Mouse (Mus musculus) ES-Bruce4 (cell line): ENCODE data around the gene Gm10065. TPM values are rescaled to one million over a fixed set of nuclear protein-coding genes. Genes with fewer than 3 reads are reported as not detected.

Experiments used
- H3K27ac ChIP-seq: 2 replicates; pipeline ENCODE4 v1.5.1; 2012; ENCODE audit warnings: low read length, inconsistent platforms; ENCODE audit not compliant: insufficient read depth
- H3K27me3 ChIP-seq: 2 replicates; pipeline ENCODE4 v1.6.1; 2012; ENCODE audit warnings: mild to moderate bottlenecking, low read length, inconsistent platforms; ENCODE audit not compliant: control insufficient read depth, poor library complexity, insufficient read depth, severe bottlenecking
- H3K36me3 ChIP-seq: 2 replicates; pipeline ENCODE4 v1.6.1; 2012; ENCODE audit warnings: inconsistent platforms, mild to moderate bottlenecking, low read length, moderate library complexity; ENCODE audit not compliant: control insufficient read depth, poor library complexity, insufficient read depth, severe bottlenecking
- H3K4me1 ChIP-seq: one replicate; pipeline ENCODE4 v1.8.1; 2011; ENCODE audit warnings: low read length; ENCODE audit not compliant: control insufficient read depth, insufficient read depth
- H3K4me3 ChIP-seq: 2 replicates; pipeline ENCODE4 v1.5.1; 2011; ENCODE audit warnings: low read depth, mild to moderate bottlenecking, low read length
- H3K9ac ChIP-seq: 2 replicates; pipeline ENCODE4 v1.6.1; 2012; ENCODE audit warnings: low read depth, mild to moderate bottlenecking, inconsistent platforms; ENCODE audit not compliant: poor library complexity, severe bottlenecking
- H3K9me3 ChIP-seq: replicated peaks from 2 replicates; pipeline ENCODE4 v1.6.1; 2012; ENCODE audit warnings: mild to moderate bottlenecking, low read length, inconsistent platforms; ENCODE audit not compliant: control insufficient read depth, poor library complexity, insufficient read depth, severe bottlenecking
- CTCF ChIP-seq: IDR thresholded peaks from one replicate; pipeline ENCODE4 v1.8.1; 2011; ENCODE audit warnings: low read depth, low read length
- EP300 ChIP-seq: IDR thresholded peaks from 2 replicates; pipeline ENCODE4 v1.6.1; 2011; ENCODE audit warnings: low read depth, low read length; ENCODE audit not compliant: insufficient read depth
- POLR2A ChIP-seq: IDR thresholded peaks from one replicate; pipeline ENCODE4 v1.8.1; 2011; ENCODE audit warnings: low read length; ENCODE audit not compliant: insufficient read depth
- polyA plus RNA-seq: library from polyadenylated mRNA; stranded (reverse); fragments of >200 nt; gene quantifications from 2 replicates; pipeline ENCODE4 v1.2.4, GENCODE M21; 2011; ENCODE audit warnings: low read depth; ENCODE audit not compliant: missing spikeins, insufficient read depth, insufficient read length

Gm10065 gene
- polyA plus RNA-seq, 1 experiment, result not detected

DNA sequence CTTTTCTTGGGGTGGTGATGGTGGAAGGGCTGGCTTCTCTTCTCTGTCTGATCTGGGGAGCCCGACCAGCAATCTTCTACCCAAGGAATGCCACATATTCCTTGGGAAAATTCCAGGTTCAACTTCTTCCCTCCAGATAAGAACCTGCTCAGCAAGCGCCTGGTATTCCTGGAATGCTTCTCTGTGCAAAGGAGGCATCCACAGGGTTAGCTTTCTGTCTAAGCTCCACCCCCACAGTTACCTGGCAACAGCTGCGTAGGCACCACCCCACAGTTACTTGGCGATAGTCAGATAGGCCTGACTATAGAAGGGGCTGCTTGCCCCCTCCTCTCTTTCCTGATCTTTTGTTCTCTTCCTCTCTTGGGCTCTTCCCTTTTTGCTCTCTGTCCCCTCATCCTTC lies 22.9 kb downstream of the Gm10065 start:
- Histone ChIP-seq H3K27ac (peak overlapping the region; percentile 46; the same call in 1 of the 2 replicates), H3K4me1 (no peaks in the 10 kb centered on the region), H3K9ac (no peak overlapping the region), H3K27me3 (no peaks in the 10 kb centered on the region), H3K36me3 (0 out of 2 replicates have a peak, but pooled peaks cover under 1% of the 10 kb centered on the region), H3K4me3 (no peak overlapping the region), H3K9me3 (no peaks in the 10 kb centered on the region)
- no peak for TF ChIP-seq EP300
- no peak for TF ChIP-seq POLR2A
- no peak for TF ChIP-seq CTCF

DNA sequence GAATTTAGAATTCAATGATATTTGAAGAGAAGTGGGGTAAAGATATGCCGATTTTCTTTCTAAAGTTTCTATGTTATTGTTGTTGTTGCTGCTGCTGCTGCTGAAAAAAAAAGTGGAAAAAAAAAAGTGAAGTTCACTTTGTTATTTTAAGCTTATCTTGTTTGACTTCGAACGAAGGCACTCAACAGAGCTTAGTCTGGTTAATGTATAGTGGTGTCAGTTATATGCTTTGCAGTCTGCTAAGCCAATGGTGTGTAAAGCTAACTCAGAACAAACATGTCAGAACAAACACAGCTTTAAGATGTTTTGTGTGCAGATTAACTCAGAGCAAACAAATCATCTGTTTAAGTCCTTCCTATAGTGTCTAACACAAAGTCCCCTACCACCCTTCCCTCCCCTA lies 25.1 kb downstream of the Gm10065 start:
- no peaks in the 10 kb centered on the region for H3K4me1 ChIP-seq
- H3K27me3 ChIP-seq, result no peaks in the 10 kb centered on the region
- no peaks in the 10 kb centered on the region for H3K9me3 ChIP-seq
- no peak overlapping the region for H3K9ac ChIP-seq
- H3K4me3 ChIP-seq, result no peak overlapping the region
- TF ChIP-seq EP300, result no peak
- no peak for TF ChIP-seq CTCF
- no peak for TF ChIP-seq POLR2A
- H3K27ac ChIP-seq, result no peak overlapping the region
- H3K36me3 ChIP-seq, result peaks cover 9% of the 10 kb centered on the region

GRCm38 (mm10) chr13:21453449-21453848 lies 25.8 kb downstream of the Gm10065 start, which contains the start of gene Zscan26:
Gene Zscan26, minus strand, starts transcription at chr13:21453730.
- no peaks in the 10 kb centered on the region for H3K9me3 ChIP-seq

DNA sequence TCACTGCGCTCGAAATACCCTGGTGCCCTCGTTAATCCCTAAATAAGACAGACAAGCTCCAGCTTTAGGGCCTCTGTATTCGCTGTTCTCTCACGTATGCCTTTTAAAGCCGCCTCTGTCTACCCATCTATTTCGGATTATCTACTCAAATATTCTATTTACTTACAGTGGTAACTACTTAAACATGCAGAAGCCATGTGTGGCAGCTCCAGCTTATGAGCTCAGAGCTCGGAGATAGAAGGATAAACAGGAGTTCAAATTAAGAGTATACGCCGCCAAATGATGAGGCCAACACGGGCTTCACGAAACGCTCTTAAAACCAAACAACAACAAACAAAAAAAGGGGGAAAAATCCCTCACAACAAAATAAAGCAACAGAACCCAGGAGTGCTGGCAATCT lies 26.2 kb downstream of the Gm10065 start:
- Histone ChIP-seq H3K4me1 (no peaks in the 10 kb centered on the region), H3K9me3 (no peaks in the 10 kb centered on the region), H3K27ac (no peak overlapping the region), H3K9ac (peak overlapping the region; percentile 71), H3K4me3 (peak overlapping the region; percentile 100), H3K27me3 (no peaks in the 10 kb centered on the region), H3K36me3 (peaks cover 14% of the 10 kb centered on the region)
- TF ChIP-seq POLR2A (no peak), EP300 (no peak), CTCF (no peak)

More at GRCm38 (mm10) chr13:21453449-21453848, 25.8 kb downstream of the Gm10065 start, which contains the start of gene Zscan26:
- Histone ChIP-seq H3K4me1 (no peaks in the 10 kb centered on the region), H3K27me3 (no peaks in the 10 kb centered on the region), H3K4me3 (peak within 1 kb of the TSS; percentile 100), H3K9ac (peak within 1 kb of the TSS; percentile 71), H3K36me3 (peaks cover 11% of the 10 kb centered on the region), H3K27ac (no peak within 1 kb of the TSS)
- TF ChIP-seq CTCF (no peak), EP300 (0 out of 2 replicates have a peak, but pooled peaks have one; percentile 28), POLR2A (peak; percentile 62)

GRCm38 (mm10) chr13:21447856-21448614 lies 31.2 kb downstream of the Gm10065 start:
- Histone ChIP-seq H3K27ac (no peak overlapping the region), H3K36me3 (peaks cover 41% of the 10 kb centered on the region), H3K4me3 (no peak overlapping the region), H3K27me3 (no peaks in the 10 kb centered on the region), H3K9ac (no peak overlapping the region), H3K9me3 (no peaks in the 10 kb centered on the region), H3K4me1 (no peaks in the 10 kb centered on the region)
- TF ChIP-seq POLR2A, result no peak
- no peak for TF ChIP-seq EP300
- TF ChIP-seq CTCF, result no peak

- no peaks in the 10 kb centered on the region for H3K4me1 ChIP-seq
- H3K27me3 ChIP-seq, result no peaks in the 10 kb centered on the region
- no peak overlapping the region for H3K4me3 ChIP-seq
- no peak overlapping the region for H3K9ac ChIP-seq
- no peak overlapping the region for H3K27ac ChIP-seq
- TF ChIP-seq POLR2A (no peak), EP300 (no peak)
- H3K9me3 ChIP-seq, result no peaks in the 10 kb centered on the region
- H3K36me3 ChIP-seq, result peaks cover 41% of the 10 kb centered on the region
Measured at GRCm38 (mm10) chr13:21446796-21447195, 32.4 kb downstream of the Gm10065 start.
